Mouse (Mus musculus) erythroblast, embryonic 14.5 days (primary cell): ENCODE data around the gene Cdca8.

Experiments
- GATA1 ChIP-seq: IDR thresholded peaks from 2 replicates; pipeline ENCODE4 v1.6.1; 2012; ENCODE audit warnings: low read length, inconsistent platforms, mixed read lengths
- TAL1 ChIP-seq: IDR thresholded peaks from 3 replicates; pipeline ENCODE4 v1.6.1; 2012; ENCODE audit warnings: low read length, inconsistent platforms, mixed read lengths

DNA sequence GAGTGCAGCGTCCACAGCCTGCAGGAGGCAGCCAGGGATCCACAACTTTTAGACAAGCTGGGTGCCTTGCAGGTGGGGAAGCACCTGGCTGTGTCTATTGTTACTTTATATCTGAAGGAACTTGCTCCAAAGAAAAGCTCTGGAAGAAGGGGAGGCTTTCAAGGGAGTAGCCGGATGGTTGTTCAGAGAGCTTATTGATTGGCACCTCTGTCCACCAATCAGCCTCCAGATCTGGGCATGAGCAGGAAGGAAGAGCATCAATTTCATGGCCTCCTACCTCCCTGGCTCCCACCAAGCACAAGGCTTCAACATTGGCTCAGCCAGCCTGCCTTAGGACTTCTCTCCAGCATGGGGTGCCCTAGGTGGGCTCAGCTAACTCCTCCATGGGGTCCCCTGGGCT, 34.2 kb upstream of the Cdca8 start:
- TF ChIP-seq TAL1: no peak
- TF ChIP-seq GATA1: no peak
